Mouse (Mus musculus): ENCODE measurements around the gene Neurog3. TPM values are rescaled to one million over a fixed set of nuclear protein-coding genes. Genes with fewer than 3 reads are reported as not detected.
A peak's percentile ranks its signal among the peaks of the same experiment; 100 is the strongest.

Gene Neurog3
- polyA plus RNA-seq, 1 experiment from 2014 or later = not detected

DNA sequence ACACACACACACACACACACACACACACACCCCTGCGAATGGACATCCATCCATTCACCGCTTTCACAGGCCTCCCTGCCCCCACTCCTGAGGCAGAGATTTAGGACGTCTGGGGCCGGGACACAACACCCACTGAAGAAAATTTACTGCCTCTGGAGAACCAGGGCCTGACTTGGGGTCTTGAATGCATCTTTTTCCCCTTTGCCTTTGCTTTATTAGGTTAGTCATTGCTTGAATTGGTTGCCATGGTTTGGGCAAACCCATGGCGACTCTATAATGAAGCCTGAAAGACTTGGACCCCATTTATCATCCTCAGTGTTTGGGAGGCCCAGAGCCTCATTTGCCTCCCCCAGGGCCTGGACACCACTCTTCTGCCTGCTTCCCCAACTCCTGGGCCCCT lies 13.1 kb downstream of the Neurog3 start:
- ATAC-seq (ENCODE audit: low FRiP score, low read depth) = no peak
- WGBS = 61% methylated on average over 5 of the region's 5 CpGs
- Histone ChIP-seq H3K4me1 (no peaks in the 10 kb centered on the region), H3K9me3 (no peaks in the 10 kb centered on the region), H3K9ac (no peak overlapping the region), H3K4me2 (replicated peaks) (no peak overlapping the region), H3K27ac (no peak overlapping the region), H3K27me3 (peaks cover 26% of the 10 kb centered on the region), H3K36me3 (no peaks in the 10 kb centered on the region), H3K4me3 (no peak overlapping the region)

DNA sequence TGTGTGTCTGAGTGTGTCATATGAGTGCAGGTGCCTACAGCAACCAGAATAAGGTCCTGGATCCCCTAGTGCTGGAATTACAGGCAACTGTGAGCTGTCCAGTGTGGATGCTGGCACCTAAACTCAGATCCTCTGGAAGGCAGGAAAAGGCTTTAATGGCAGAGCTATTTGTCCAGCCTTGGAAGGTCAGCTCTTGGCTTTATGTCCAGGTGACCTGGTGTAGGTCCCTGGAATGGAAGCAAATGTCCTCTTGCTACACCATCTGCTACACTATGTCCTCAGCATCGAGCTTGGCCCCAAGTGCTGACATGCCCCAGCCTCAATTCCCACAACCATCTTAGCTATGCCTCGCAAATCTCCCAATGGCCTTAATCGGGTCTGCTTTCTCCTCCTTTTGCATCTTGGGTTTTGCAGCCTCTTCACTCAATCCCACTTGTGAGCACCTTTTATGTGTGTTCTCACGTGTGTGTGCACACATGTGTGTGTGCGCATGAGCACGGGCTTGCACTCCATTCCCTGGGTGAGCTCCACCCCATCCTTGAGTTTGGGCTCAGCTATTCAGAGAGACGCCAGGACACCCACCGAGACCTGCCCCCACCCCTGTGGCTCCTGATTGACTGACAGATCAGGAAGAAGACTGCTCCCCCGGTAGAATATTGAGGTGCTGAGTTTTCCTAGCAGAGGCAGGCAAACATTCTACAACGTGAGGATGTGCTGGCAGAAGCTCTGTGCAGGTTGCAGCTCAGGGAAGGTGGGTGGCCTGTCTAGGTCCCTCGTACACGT lies 14.8 kb downstream of the Neurog3 start:
- Histone ChIP-seq H3K27ac (no peak overlapping the region), H3K9ac (no peak overlapping the region), H3K4me2 (replicated peaks) (no peak overlapping the region), H3K4me1 (no peaks in the 10 kb centered on the region), H3K9me3 (no peaks in the 10 kb centered on the region), H3K36me3 (no peaks in the 10 kb centered on the region), H3K4me3 (no peak overlapping the region), H3K27me3 (peaks cover 23% of the 10 kb centered on the region)
- WGBS = 62% methylated on average over 12 of the region's 12 CpGs
- no peak for ATAC-seq (ENCODE audit: low FRiP score, low read depth)

DNA sequence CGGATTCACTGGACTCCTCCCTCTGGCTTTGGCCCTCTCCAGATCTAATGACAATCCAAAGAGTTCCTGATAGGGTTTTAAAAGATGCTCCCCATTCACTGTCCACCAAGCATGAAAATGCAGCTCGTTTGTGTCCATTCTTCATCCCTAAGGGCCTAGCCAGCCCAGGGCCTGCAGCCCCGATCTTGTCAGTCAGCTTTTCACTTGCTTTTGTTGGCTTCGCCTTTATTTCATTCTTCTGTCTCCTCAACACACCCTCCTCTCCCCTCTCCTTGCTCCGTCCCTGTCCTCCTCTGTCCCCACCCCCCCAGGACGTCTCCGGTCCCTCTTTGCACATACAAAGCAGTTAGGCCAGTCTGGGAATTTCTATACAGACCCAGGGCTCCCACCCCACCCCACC lies 17.0 kb downstream of the Neurog3 start:
- no peaks in the 10 kb centered on the region; the same call in 1 of the 2 replicates for H3K9me3 ChIP-seq
- peaks cover 15% of the 10 kb centered on the region for H3K27me3 ChIP-seq
- no peaks in the 10 kb centered on the region for H3K4me1 ChIP-seq
- no peak for ATAC-seq (ENCODE audit: low FRiP score, low read depth)
- H3K9ac ChIP-seq = no peak overlapping the region
- no peak overlapping the region for H3K27ac ChIP-seq
- no peak overlapping the region for H3K4me3 ChIP-seq
- no peak overlapping the region for H3K4me2 ChIP-seq (replicated peaks)
- no peaks in the 10 kb centered on the region for H3K36me3 ChIP-seq
- WGBS = 60% methylated on average over 7 of the region's 7 CpGs

DNA sequence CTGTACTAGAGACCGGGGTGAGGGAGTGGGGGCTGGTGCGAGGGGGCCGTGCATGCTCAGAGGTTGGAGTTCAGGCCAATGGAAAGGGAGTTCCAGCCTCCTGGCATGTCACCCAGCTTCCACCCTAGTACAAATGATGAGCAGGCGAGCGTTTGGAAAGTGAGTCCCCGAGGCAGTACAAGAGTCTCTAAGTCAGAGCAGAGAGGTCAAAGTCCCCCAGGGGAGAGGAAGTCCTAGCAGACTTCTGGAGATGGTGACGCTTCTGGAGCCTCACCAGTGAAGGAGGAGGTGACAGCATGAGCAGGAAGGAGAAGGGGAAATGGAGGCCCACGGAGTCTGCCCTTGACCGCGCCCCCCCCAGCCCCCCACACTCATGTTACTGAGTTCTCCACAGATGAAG lies 29.5 kb downstream of the Neurog3 start:
- no peak overlapping the region for H3K9ac ChIP-seq
- no peak overlapping the region for H3K27ac ChIP-seq
- H3K4me1 ChIP-seq = no peaks in the 10 kb centered on the region
- no peak overlapping the region for H3K4me2 ChIP-seq (replicated peaks)
- no peak overlapping the region for H3K4me3 ChIP-seq
- no peaks in the 10 kb centered on the region for H3K9me3 ChIP-seq
- H3K27me3 ChIP-seq = no peaks in the 10 kb centered on the region
- no peaks in the 10 kb centered on the region for H3K36me3 ChIP-seq
- 56% methylated on average over 10 of the region's 10 CpGs for WGBS
- ATAC-seq (ENCODE audit: low FRiP score, low read depth) = no peak

DNA sequence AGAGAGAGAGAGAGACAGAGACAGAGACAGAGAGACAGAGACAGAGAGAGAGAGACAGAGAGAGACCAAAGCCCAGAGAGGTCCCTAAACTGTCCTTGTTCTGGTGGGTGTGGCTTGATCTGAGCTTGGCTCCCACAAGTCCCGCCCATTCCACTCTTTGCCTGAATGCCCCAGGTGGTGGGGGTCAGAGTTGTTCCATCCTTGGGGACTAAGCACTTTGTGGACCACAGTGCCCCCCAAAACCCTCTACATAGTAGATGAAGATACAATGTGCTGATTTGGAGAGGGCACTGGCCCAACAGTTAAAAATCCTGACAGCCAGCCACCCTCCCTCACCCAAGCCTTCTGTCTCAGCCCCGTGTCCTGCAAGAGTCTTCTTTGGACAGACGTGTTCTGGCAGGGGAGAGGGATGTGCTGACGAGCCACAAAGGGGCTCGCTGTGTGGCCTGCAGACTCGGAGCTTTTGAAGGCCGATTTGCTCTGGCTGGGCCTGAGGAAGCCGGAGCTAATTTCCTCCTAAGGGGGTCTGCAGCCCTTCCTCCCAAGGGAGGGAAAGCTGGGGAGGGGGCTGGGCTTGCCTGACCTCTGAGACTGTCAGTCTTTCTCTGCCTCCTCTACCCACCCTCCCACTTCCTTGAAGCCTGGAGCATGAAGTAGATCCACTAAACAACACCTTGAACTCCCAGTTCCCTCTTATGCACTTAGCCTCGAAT lies 40.1 kb downstream of the Neurog3 start:
- Histone ChIP-seq H3K27ac (no peak overlapping the region), H3K4me3 (no peak overlapping the region), H3K27me3 (0 out of 2 replicates have a peak, but pooled peaks cover 8% of the 10 kb centered on the region), H3K4me1 (peaks cover 5% of the 10 kb centered on the region; the same call in 1 of the 2 replicates), H3K9me3 (no peaks in the 10 kb centered on the region), H3K4me2 (replicated peaks) (no peak overlapping the region), H3K9ac (no peak overlapping the region), H3K36me3 (no peaks in the 10 kb centered on the region)
- ATAC-seq (ENCODE audit: low FRiP score, low read depth) = no peak
- 5% methylated on average over 9 of the region's 9 CpGs for WGBS

DNA sequence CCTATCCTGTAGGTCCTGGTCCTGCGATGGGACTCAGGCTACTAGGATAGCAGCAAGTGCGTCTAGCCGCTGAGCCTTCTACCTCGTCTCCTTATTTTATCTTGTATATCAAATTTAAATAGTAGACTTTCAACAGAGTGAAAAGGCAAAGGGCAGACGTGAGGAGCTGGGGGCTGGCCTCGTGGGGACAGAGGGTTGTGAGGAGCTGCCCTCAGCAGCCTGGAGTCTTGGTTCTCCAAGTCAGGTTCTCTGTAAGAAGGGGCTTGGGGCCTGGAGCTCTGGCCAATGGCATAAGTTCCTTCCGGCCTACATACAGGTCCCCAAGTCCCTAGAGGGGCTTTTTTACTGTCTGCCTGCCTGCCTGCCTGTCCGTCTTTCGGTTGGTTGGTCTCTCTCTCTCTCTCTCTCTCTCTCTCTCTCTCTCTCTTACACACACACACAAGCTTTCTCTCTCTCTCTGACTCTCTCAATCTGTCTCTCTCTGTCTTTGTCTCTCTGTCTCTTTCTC lies 41.1 kb downstream of the Neurog3 start:
- Histone ChIP-seq H3K36me3 (no peaks in the 10 kb centered on the region), H3K27ac (no peak overlapping the region), H3K4me3 (no peak overlapping the region), H3K4me2 (replicated peaks) (no peak overlapping the region), H3K27me3 (0 out of 2 replicates have a peak, but pooled peaks cover 8% of the 10 kb centered on the region), H3K4me1 (peaks cover 5% of the 10 kb centered on the region; the same call in 1 of the 2 replicates), H3K9me3 (no peaks in the 10 kb centered on the region), H3K9ac (no peak overlapping the region)
- ATAC-seq (ENCODE audit: low FRiP score, low read depth) = no peak
- WGBS = 37% methylated on average over 9 of the region's 9 CpGs

DNA sequence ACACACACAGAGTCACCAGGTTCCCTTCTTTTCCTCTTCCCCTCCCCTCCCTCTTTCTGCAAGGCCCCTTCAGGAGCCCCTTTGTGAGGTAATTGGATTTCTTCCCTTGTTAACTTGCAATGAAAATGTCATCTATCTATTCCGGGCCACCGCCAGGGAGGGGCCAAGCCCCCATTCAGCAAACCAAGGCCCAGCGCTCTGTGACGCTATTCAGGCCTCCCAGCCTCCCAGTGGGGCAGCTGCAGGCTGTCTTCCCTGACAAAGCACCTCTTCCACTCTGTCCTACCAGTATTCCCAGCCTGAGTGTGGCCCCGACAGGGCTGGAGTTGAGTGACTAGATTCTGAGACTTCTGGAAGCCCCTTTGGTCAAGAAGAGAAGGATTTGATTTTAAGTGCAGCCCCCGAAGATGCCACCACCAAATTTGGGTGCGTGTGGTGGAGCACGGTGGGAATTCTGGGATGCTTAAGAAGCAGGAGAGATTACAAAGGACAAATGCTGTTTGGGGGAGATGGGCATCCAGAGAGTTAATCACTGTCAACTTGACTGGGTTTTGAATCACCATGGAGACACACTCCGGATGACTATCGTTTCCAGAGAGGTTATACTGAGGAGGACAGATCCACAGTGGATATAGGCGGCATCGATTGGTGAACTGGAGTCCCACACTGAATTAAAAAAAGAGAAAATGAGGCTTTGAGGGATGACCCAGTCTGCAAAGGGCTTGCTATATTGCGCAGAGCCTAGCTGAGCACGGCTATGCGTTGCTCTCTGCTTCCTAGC lies 41.8 kb downstream of the Neurog3 start:
- H3K9me3 ChIP-seq = no peaks in the 10 kb centered on the region
- no peak overlapping the region for H3K9ac ChIP-seq
- H3K27me3 ChIP-seq = 0 out of 2 replicates have a peak, but pooled peaks cover 8% of the 10 kb centered on the region
- no peak overlapping the region for H3K27ac ChIP-seq
- H3K4me2 ChIP-seq (replicated peaks) = no peak overlapping the region
- no peak for ATAC-seq (ENCODE audit: low FRiP score, low read depth)
- WGBS = 56% methylated on average over 15 of the region's 15 CpGs
- no peaks in the 10 kb centered on the region for H3K36me3 ChIP-seq
- peaks cover 5% of the 10 kb centered on the region; the same call in 1 of the 2 replicates for H3K4me1 ChIP-seq
- no peak overlapping the region for H3K4me3 ChIP-seq

DNA sequence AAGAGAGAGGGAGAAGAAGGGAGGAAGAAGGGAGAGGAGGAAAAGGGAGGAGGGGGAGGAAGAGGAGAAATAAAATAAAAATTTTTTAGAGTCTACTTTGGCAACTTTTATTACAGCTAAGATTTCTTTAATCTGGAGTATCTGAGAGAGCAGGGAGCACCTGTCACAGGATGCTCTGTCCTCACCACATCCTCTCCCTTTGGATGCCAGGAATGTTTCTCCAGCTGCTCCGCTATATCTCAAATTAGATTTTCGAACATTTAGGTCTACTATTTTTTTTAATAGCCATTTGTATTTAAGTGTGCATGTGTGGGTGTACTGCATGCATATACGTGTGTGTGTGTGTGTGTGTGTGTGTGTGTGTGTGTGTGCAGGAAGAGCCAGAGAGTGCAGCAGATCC lies 47.1 kb downstream of the Neurog3 start:
- Histone ChIP-seq H3K4me2 (replicated peaks) (no peak overlapping the region), H3K36me3 (no peaks in the 10 kb centered on the region), H3K27me3 (peaks cover 9% of the 10 kb centered on the region; the same call in 1 of the 2 replicates), H3K4me1 (no peaks in the 10 kb centered on the region), H3K9ac (no peak overlapping the region), H3K27ac (no peak overlapping the region), H3K4me3 (no peak overlapping the region), H3K9me3 (no peaks in the 10 kb centered on the region)
- ATAC-seq (ENCODE audit: low FRiP score, low read depth) = no peak
- WGBS = 86% methylated on average over 3 of the region's 3 CpGs

DNA sequence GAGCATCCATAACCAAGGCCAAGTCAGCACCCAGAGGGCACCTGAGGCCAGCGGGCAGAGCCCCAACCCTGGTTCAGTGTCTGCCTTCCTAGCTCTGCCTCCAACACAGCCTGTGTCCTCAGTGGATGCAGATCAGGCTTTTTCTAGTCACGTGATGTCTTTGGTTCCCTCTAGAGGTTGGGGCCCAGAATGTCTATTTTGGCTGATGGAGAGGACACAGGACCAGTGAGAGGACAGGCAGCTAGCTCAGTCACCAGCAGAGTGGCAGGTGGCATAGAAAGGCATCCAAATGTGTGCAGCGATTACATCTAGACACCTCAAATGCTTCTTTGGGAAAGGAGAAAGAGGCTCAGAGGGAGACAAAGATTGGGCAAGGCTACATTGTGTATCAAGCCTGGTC lies 48.8 kb downstream of the Neurog3 start:
- H3K27me3 ChIP-seq = peaks cover 11% of the 10 kb centered on the region; the same call in 1 of the 2 replicates
- H3K4me1 ChIP-seq = no peaks in the 10 kb centered on the region
- H3K36me3 ChIP-seq = no peaks in the 10 kb centered on the region
- H3K9me3 ChIP-seq = no peaks in the 10 kb centered on the region
- no peak for ATAC-seq (ENCODE audit: low FRiP score, low read depth)
- no peak overlapping the region for H3K9ac ChIP-seq
- no peak overlapping the region for H3K27ac ChIP-seq
- H3K4me3 ChIP-seq = no peak overlapping the region
- no peak overlapping the region for H3K4me2 ChIP-seq (replicated peaks)
- WGBS = 52% methylated on average over 3 of the region's 3 CpGs

DNA sequence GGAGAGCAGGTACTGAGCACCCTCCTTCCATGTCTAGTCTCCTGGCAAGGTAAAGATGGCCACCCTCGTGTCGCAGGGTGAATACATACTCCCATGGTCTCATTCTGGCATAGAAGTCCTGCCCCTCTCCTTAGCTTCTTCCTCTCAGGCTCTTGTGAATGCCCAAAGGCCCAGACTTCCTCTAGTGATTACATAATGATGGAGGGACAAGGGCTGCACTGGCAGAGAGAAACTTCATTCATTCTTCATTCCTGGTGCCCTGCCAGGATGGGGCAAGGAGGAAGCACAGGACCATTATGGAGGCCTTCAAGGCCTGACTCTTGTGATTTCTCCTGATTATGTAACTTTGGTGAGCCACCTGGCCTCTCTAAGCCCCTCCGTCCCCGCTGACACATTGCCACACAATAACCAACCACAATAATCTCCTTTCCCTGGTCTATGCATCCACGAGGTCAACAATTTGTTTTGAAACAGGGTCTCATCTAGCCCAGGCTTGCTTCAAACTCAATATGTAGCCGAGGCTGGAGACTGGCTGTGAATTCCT lies 49.7 kb downstream of the Neurog3 start:
- Histone ChIP-seq H3K4me2 (replicated peaks) (no peak overlapping the region), H3K27me3 (peaks cover 11% of the 10 kb centered on the region; the same call in 1 of the 2 replicates), H3K4me1 (no peaks in the 10 kb centered on the region), H3K4me3 (no peak overlapping the region), H3K9ac (no peak overlapping the region), H3K27ac (no peak overlapping the region), H3K9me3 (no peaks in the 10 kb centered on the region), H3K36me3 (no peaks in the 10 kb centered on the region)
- ATAC-seq (ENCODE audit: low FRiP score, low read depth) = no peak
- WGBS = 69% methylated on average over 6 of the region's 6 CpGs

DNA sequence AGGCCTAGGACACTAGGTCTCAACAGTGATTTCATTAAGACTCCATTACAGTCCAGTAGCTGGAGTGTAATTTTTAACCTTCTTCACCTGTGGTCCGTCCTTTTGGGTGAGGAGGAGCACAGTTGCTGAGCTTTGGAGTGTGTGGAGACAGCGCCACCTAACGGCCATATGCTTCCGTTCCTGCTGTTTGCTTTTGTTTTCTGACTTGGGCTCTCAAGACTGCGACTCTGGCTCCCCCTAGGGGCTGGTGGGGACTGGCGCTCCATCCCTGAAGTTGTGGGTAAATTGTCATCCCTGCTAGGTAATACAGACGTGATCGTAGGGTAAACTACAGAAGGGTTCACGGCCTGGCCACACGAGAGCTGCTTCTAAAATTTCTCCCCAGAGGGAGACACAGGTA lies 50.2 kb downstream of the Neurog3 start:
- Histone ChIP-seq H3K4me1 (no peaks in the 10 kb centered on the region), H3K36me3 (no peaks in the 10 kb centered on the region), H3K4me2 (replicated peaks) (no peak overlapping the region), H3K9ac (no peak overlapping the region), H3K27ac (no peak overlapping the region), H3K27me3 (peaks cover 11% of the 10 kb centered on the region; the same call in 1 of the 2 replicates), H3K9me3 (no peaks in the 10 kb centered on the region), H3K4me3 (no peak overlapping the region)
- ATAC-seq (ENCODE audit: low FRiP score, low read depth) = peak; percentile 51
- WGBS = 3% methylated on average over 10 of the region's 10 CpGs
